Mouse (Mus musculus): ENCODE results near the gene Prkd1. TPM values are rescaled to one million over a fixed set of nuclear protein-coding genes. Genes with fewer than 3 reads are reported as not detected.

Gene Prkd1
- polyA plus RNA-seq, 1 experiment from 2014 or later = 4.0 TPM

GRCm38 (mm10) chr12:50546394-50546793 is 102.5 kb downstream of the Prkd1 start:
- TF ChIP-seq CTCF (IDR thresholded peaks at IDR 0.05) (no peak), EP300 (IDR thresholded peaks at IDR 0.05) (no peak)
- Histone ChIP-seq H3K27me3 (replicated peaks; ENCODE audit: insufficient read depth, low read length) (no peaks in the 10 kb centered on the region), H3K4me3 (ENCODE audit: low read depth, low read length) (no peak overlapping the region), H3K36me3 (ENCODE audit: insufficient read depth, low read length) (no peaks in the 10 kb centered on the region), H3K4me2 (replicated peaks; ENCODE audit: low read depth, low read length) (no peak overlapping the region), H3K9ac (replicated peaks; ENCODE audit: low read depth) (no peak overlapping the region), H3K9me3 (ENCODE audit: low read length) (no peaks in the 10 kb centered on the region), H3K4me1 (ENCODE audit: insufficient read depth, low read depth, low read length) (no peaks in the 10 kb centered on the region; the same call in 1 of the 2 replicates), H3K27ac (ENCODE audit: low read length) (no peak overlapping the region)
- DNase-seq (ENCODE audit: low spot score) = no peak
- WGBS = 66% methylated on average over 5 of the region's 5 CpGs
- no peak for ATAC-seq

GRCm38 (mm10) chr12:50545610-50545919 is 103.3 kb downstream of the Prkd1 start:
- Histone ChIP-seq H3K4me3 (ENCODE audit: low read depth, low read length) (no peak overlapping the region), H3K9ac (replicated peaks; ENCODE audit: low read depth) (no peak overlapping the region), H3K4me2 (replicated peaks; ENCODE audit: low read depth, low read length) (no peak overlapping the region), H3K27ac (ENCODE audit: low read length) (no peak overlapping the region), H3K9me3 (ENCODE audit: low read length) (no peaks in the 10 kb centered on the region), H3K4me1 (ENCODE audit: insufficient read depth, low read depth, low read length) (no peaks in the 10 kb centered on the region; the same call in 1 of the 2 replicates), H3K27me3 (replicated peaks; ENCODE audit: insufficient read depth, low read length) (no peaks in the 10 kb centered on the region), H3K36me3 (ENCODE audit: insufficient read depth, low read length) (no peaks in the 10 kb centered on the region)
- 36% methylated on average over 5 of the region's 5 CpGs for WGBS
- ATAC-seq (peak; percentile 54), DNase-seq (ENCODE audit: low spot score) (no peak)
- TF ChIP-seq CTCF (IDR thresholded peaks at IDR 0.05) (no peak), EP300 (IDR thresholded peaks at IDR 0.05) (no peak)

GRCm38 (mm10) chr12:50544855-50545609 is 103.9 kb downstream of the Prkd1 start:
- 35% methylated on average over 8 of the region's 8 CpGs for WGBS
- TF ChIP-seq EP300 (IDR thresholded peaks at IDR 0.05) (no peak; the same call in 1 of the 2 replicates), CTCF (IDR thresholded peaks at IDR 0.05) (peak; percentile 28)
- Histone ChIP-seq H3K9me3 (ENCODE audit: low read length) (no peaks in the 10 kb centered on the region), H3K27me3 (replicated peaks; ENCODE audit: insufficient read depth, low read length) (no peaks in the 10 kb centered on the region), H3K4me2 (replicated peaks; ENCODE audit: low read depth, low read length) (no peak overlapping the region), H3K27ac (ENCODE audit: low read length) (no peak overlapping the region), H3K4me3 (ENCODE audit: low read depth, low read length) (no peak overlapping the region), H3K4me1 (ENCODE audit: insufficient read depth, low read depth, low read length) (no peaks in the 10 kb centered on the region; the same call in 1 of the 2 replicates), H3K9ac (replicated peaks; ENCODE audit: low read depth) (no peak overlapping the region), H3K36me3 (ENCODE audit: insufficient read depth, low read length) (no peaks in the 10 kb centered on the region)
- DNase-seq (ENCODE audit: low spot score) = peak; percentile 45
- ATAC-seq = peak; percentile 88

GRCm38 (mm10) chr12:50540793-50541192 is 108.1 kb downstream of the Prkd1 start:
- no peak for ATAC-seq
- Histone ChIP-seq H3K4me2 (replicated peaks; ENCODE audit: low read depth, low read length) (no peak overlapping the region), H3K4me1 (ENCODE audit: insufficient read depth, low read depth, low read length) (no peaks in the 10 kb centered on the region; the same call in 1 of the 2 replicates), H3K4me3 (ENCODE audit: low read depth, low read length) (no peak overlapping the region), H3K27me3 (replicated peaks; ENCODE audit: insufficient read depth, low read length) (no peaks in the 10 kb centered on the region), H3K36me3 (ENCODE audit: insufficient read depth, low read length) (no peaks in the 10 kb centered on the region), H3K27ac (ENCODE audit: low read length) (no peak overlapping the region), H3K9me3 (ENCODE audit: low read length) (no peaks in the 10 kb centered on the region), H3K9ac (replicated peaks; ENCODE audit: low read depth) (no peak overlapping the region)
- DNase-seq (ENCODE audit: low spot score) = no peak
- TF ChIP-seq EP300 (IDR thresholded peaks at IDR 0.05) (no peak), CTCF (IDR thresholded peaks at IDR 0.05) (no peak)
- 47% methylated on average over 5 of the region's 5 CpGs for WGBS

GRCm38 (mm10) chr12:50538296-50538965 is 110.5 kb downstream of the Prkd1 start:
- H3K27me3 ChIP-seq (replicated peaks; ENCODE audit: insufficient read depth, low read length) = no peaks in the 10 kb centered on the region
- H3K4me2 ChIP-seq (replicated peaks; ENCODE audit: low read depth, low read length) = no peak overlapping the region
- 87% methylated on average over 3 of the region's 3 CpGs for WGBS
- H3K27ac ChIP-seq (ENCODE audit: low read length) = no peak overlapping the region
- DNase-seq (ENCODE audit: low spot score) (no peak), ATAC-seq (no peak)
- no peak overlapping the region for H3K9ac ChIP-seq (replicated peaks; ENCODE audit: low read depth)
- no peaks in the 10 kb centered on the region for H3K36me3 ChIP-seq (ENCODE audit: insufficient read depth, low read length)
- no peaks in the 10 kb centered on the region for H3K4me1 ChIP-seq (ENCODE audit: insufficient read depth, low read depth, low read length)
- no peak overlapping the region for H3K4me3 ChIP-seq (ENCODE audit: low read depth, low read length)
- H3K9me3 ChIP-seq (ENCODE audit: low read length) = no peaks in the 10 kb centered on the region
- TF ChIP-seq CTCF (IDR thresholded peaks at IDR 0.05) (no peak), EP300 (IDR thresholded peaks at IDR 0.05) (no peak)

GRCm38 (mm10) chr12:50537761-50538160 is 111.1 kb downstream of the Prkd1 start:
- Histone ChIP-seq H3K36me3 (ENCODE audit: insufficient read depth, low read length) (no peaks in the 10 kb centered on the region), H3K4me2 (replicated peaks; ENCODE audit: low read depth, low read length) (no peak overlapping the region), H3K9ac (replicated peaks; ENCODE audit: low read depth) (no peak overlapping the region), H3K4me3 (ENCODE audit: low read depth, low read length) (no peak overlapping the region), H3K27me3 (replicated peaks; ENCODE audit: insufficient read depth, low read length) (no peaks in the 10 kb centered on the region), H3K4me1 (ENCODE audit: insufficient read depth, low read depth, low read length) (no peaks in the 10 kb centered on the region), H3K9me3 (ENCODE audit: low read length) (no peaks in the 10 kb centered on the region), H3K27ac (ENCODE audit: low read length) (no peak overlapping the region)
- no peak for ATAC-seq
- WGBS = 87% methylated on average over 2 of the region's 2 CpGs
- no peak for DNase-seq (ENCODE audit: low spot score)
- no peak for TF ChIP-seq CTCF (IDR thresholded peaks at IDR 0.05)
- TF ChIP-seq EP300 (IDR thresholded peaks at IDR 0.05) = no peak

Measured in lung, postnatal 0 days (tissue).